Mouse (Mus musculus): ENCODE measurements at regions not wholly inside any gene's neighbourhood (a gene's known extent, or its start where the extent isn't known, plus 50 kb on each side); places are given as distances from the start of the nearest gene placed in this dataset.

GRCm38 (mm10) chr13:19523686-19524085, 96.0 kb downstream of the Epdr1 start:
- no peak for ATAC-seq (replicated peaks; ENCODE audit: insufficient number of reproducible peaks, low FRiP score, low TSS enrichment, poor library complexity, severe bottlenecking)

- ATAC-seq (replicated peaks; ENCODE audit: insufficient number of reproducible peaks, low FRiP score, low TSS enrichment, poor library complexity, severe bottlenecking): peak; percentile 66; the same call in 1 of the 2 replicates
Observed at GRCm38 (mm10) chr13:19517938-19518777, 101.6 kb downstream of the Epdr1 start.

- ATAC-seq (replicated peaks; ENCODE audit: insufficient number of reproducible peaks, low FRiP score, low TSS enrichment, poor library complexity, severe bottlenecking): no peak
Observed at GRCm38 (mm10) chr13:19514844-19515555, 104.7 kb downstream of the Epdr1 start.

GRCm38 (mm10) chr13:19506543-19506942, 110.9 kb upstream of the Stard3nl start:
- ATAC-seq (replicated peaks; ENCODE audit: insufficient number of reproducible peaks, low FRiP score, low TSS enrichment, poor library complexity, severe bottlenecking): no peak

- ATAC-seq (replicated peaks; ENCODE audit: insufficient number of reproducible peaks, low FRiP score, low TSS enrichment, poor library complexity, severe bottlenecking): no peak
Observed at GRCm38 (mm10) chr13:19504241-19504640, 108.6 kb upstream of the Stard3nl start.

GRCm38 (mm10) chr13:19482198-19482597, 86.6 kb upstream of the Stard3nl start:
- ATAC-seq (replicated peaks; ENCODE audit: insufficient number of reproducible peaks, low FRiP score, low TSS enrichment, poor library complexity, severe bottlenecking): no peak

- no peak for ATAC-seq (replicated peaks; ENCODE audit: insufficient number of reproducible peaks, low FRiP score, low TSS enrichment, poor library complexity, severe bottlenecking)
Observed at GRCm38 (mm10) chr13:19474041-19474440, 78.4 kb upstream of the Stard3nl start.

- no peak for ATAC-seq (replicated peaks; ENCODE audit: insufficient number of reproducible peaks, low FRiP score, low TSS enrichment, poor library complexity, severe bottlenecking)
Observed at GRCm38 (mm10) chr13:19470729-19471128, 75.1 kb upstream of the Stard3nl start.

- ATAC-seq (replicated peaks; ENCODE audit: insufficient number of reproducible peaks, low FRiP score, low TSS enrichment, poor library complexity, severe bottlenecking): no peak
Observed at GRCm38 (mm10) chr13:19466722-19467384, 71.3 kb upstream of the Stard3nl start.

- ATAC-seq (replicated peaks; ENCODE audit: insufficient number of reproducible peaks, low FRiP score, low TSS enrichment, poor library complexity, severe bottlenecking): no peak
Observed at GRCm38 (mm10) chr13:19462966-19463365, 67.4 kb upstream of the Stard3nl start.

- ATAC-seq (replicated peaks; ENCODE audit: insufficient number of reproducible peaks, low FRiP score, low TSS enrichment, poor library complexity, severe bottlenecking): no peak
Observed at GRCm38 (mm10) chr13:19449387-19449786, 53.8 kb upstream of the Stard3nl start.
